Mouse (Mus musculus): Measurements from ENCODE around the gene Tex30. TPM values are rescaled to one million over a fixed set of nuclear protein-coding genes. Genes with fewer than 3 reads are reported as not detected.

Gene Tex30
- 74.0 and 78.2 TPM in 2 replicates for polyA plus RNA-seq (2015; fragmentation: Nextera tagmentation; extraction: Ambion mirVana)

GRCm38 (mm10) chr1:44102259-44102717 is at the start of gene Tex30:
Gene Tex30, minus strand, starts transcription at chr1:44102441.

GRCm38 (mm10) chr1:44147563-44148381 is 45.5 kb upstream of the Tex30 start, which contains the start of gene Ercc5:
Gene Ercc5, plus strand, starts transcription at chr1:44147744.

GRCm38 (mm10) chr1:44118239-44119054 is 16.2 kb upstream of the Tex30 start, which contains the start of the genes Kdelc1 and Bivm:
Gene Kdelc1, minus strand, starts transcription at chr1:44118808.
Gene Bivm, plus strand, starts transcription at chr1:44118957.

GRCm38 (mm10) chr1:44061836-44062235 is 40.4 kb downstream of the Tex30 start, which contains the start of gene Gm8251:
Gene Gm8251, minus strand, starts transcription at chr1:44061936.

Other genes starting within 250 kb of the Tex30 start
- gene Tpp2, start 168.8 kb downstream of the Tex30 start, polyA plus RNA-seq (2015; fragmentation: Nextera tagmentation; extraction: Ambion mirVana): 28.3 and 30.2 TPM in 2 replicates
- gene Mettl21c, start 82.4 kb downstream of the Tex30 start, polyA plus RNA-seq (2015; fragmentation: Nextera tagmentation; extraction: Ambion mirVana): 0.59 and 0.72 TPM in 2 replicates
- 0.08 and 0.13 TPM in 2 replicates for gene Gm8251, start 40.5 kb downstream of the Tex30 start, polyA plus RNA-seq (2015; fragmentation: Nextera tagmentation; extraction: Ambion mirVana)
- gene Kdelc1, start 16.4 kb upstream of the Tex30 start, polyA plus RNA-seq (2015; fragmentation: Nextera tagmentation; extraction: Ambion mirVana): 16.6 and 17.3 TPM in 2 replicates
- 3.5 and 4.1 TPM in 2 replicates for gene Bivm, start 16.5 kb upstream of the Tex30 start, polyA plus RNA-seq (2015; fragmentation: Nextera tagmentation; extraction: Ambion mirVana)
- 6.6 and 8.0 TPM in 2 replicates for gene Ercc5, start 45.3 kb upstream of the Tex30 start, polyA plus RNA-seq (2015; fragmentation: Nextera tagmentation; extraction: Ambion mirVana)
- gene Mettl21e, start 116.5 kb upstream of the Tex30 start, polyA plus RNA-seq (2015; fragmentation: Nextera tagmentation; extraction: Ambion mirVana): 0.05 and 0.08 TPM in 2 replicates